Mouse (Mus musculus): ENCODE measurements around the gene Atp6v0a1.

GRCm38 (mm10) chr11:100964901-100965542, 44.2 kb upstream of the Atp6v0a1 start:
- TF ChIP-seq CTCF (IDR thresholded peaks at IDR 0.05; ENCODE audit: low read depth, low read length) (no peak), POLR2A (IDR thresholded peaks at IDR 0.05; ENCODE audit: extremely low read depth, insufficient read depth, low read length) (no peak)

Data from liver, adult 2 months (tissue).